Mouse (Mus musculus): ENCODE data around the gene Ccdc150. TPM values are rescaled to one million over a fixed set of nuclear protein-coding genes. Genes with fewer than 3 reads are reported as not detected.

The Ccdc150 gene
- total RNA-seq (2021) = not detected in 2 replicates
- long read RNA-seq = 0 reads

- peak; percentile 95 for DNase-seq
These were observed at the start of gene Ccdc150 for GRCm38 (mm10) chr1:54250158-54250866. TSS of gene Ccdc150 (plus strand) at chr1:54250683.

- no peak for DNase-seq
These were observed 30.2 kb upstream of the Ccdc150 start for GRCm38 (mm10) chr1:54220273-54220672.

GRCm38 (mm10) chr1:54242722-54243121 lies 7.8 kb upstream of the Ccdc150 start:
- DNase-seq = no peak

GRCm38 (mm10) chr1:54275552-54275951 lies 25.1 kb downstream of the Ccdc150 start:
- DNase-seq = no peak

- no peak for DNase-seq
These were observed 29.1 kb downstream of the Ccdc150 start for GRCm38 (mm10) chr1:54279628-54280027.

- DNase-seq = no peak
These were observed 30.2 kb downstream of the Ccdc150 start for GRCm38 (mm10) chr1:54280651-54281050.

GRCm38 (mm10) chr1:54306404-54306803 lies 55.9 kb downstream of the Ccdc150 start:
- DNase-seq = no peak

GRCm38 (mm10) chr1:54326647-54327046 lies 76.2 kb downstream of the Ccdc150 start:
- DNase-seq = no peak

GRCm38 (mm10) chr1:54327876-54328545 lies 77.5 kb downstream of the Ccdc150 start:
- DNase-seq = no peak

- peak; percentile 25 for DNase-seq
These were observed 82.5 kb downstream of the Ccdc150 start for GRCm38 (mm10) chr1:54332988-54333387.

GRCm38 (mm10) chr1:54354786-54355185 lies 104.3 kb downstream of the Ccdc150 start:
- no peak for DNase-seq

- DNase-seq = no peak
These were observed 105.0 kb downstream of the Ccdc150 start for GRCm38 (mm10) chr1:54355485-54355884.

- DNase-seq = no peak
These were observed 106.1 kb downstream of the Ccdc150 start for GRCm38 (mm10) chr1:54356566-54356965.

GRCm38 (mm10) chr1:54377506-54378051 lies 127.1 kb downstream of the Ccdc150 start:
- DNase-seq = peak; percentile 4

- peak; percentile 48 for DNase-seq
These were observed 130.8 kb downstream of the Ccdc150 start for GRCm38 (mm10) chr1:54380978-54381914.

- DNase-seq = no peak
These were observed 133.7 kb downstream of the Ccdc150 start for GRCm38 (mm10) chr1:54384221-54384620.

GRCm38 (mm10) chr1:54402736-54403135 lies 152.3 kb downstream of the Ccdc150 start:
- no peak for DNase-seq

Other genes starting within 250 kb of the Ccdc150 start
- 7.5 and 8.8 TPM in 2 replicates for gene Hecw2, start 55.5 kb upstream of the Ccdc150 start, total RNA-seq (2021)
- 26.5 and 36.6 TPM in 2 replicates for gene Gtf3c3, start 188.3 kb downstream of the Ccdc150 start, total RNA-seq (2021)